Mouse (Mus musculus): ENCODE results near the gene Skil. TPM values are rescaled to one million over a fixed set of nuclear protein-coding genes. Genes with fewer than 3 reads are reported as not detected.

The Skil gene
- polyA plus RNA-seq, 1 experiment = 14.0 TPM

GRCm38 (mm10) chr3:31149706-31150105 lies 54.8 kb downstream of the Skil start, which contains the start of gene Cldn11:
Gene Cldn11 (plus strand): TSS chr3:31149920.
- H3K27ac ChIP-seq (ENCODE audit: insufficient read depth, low read length) = no peak within 1 kb of the TSS
- WGBS = under 1% methylated on average over 33 of the region's 33 CpGs

GRCm38 (mm10) chr3:31152108-31152507 lies 57.2 kb downstream of the Skil start:
- no peak overlapping the region for H3K4me3 ChIP-seq (replicated peaks; ENCODE audit: insufficient read depth, low read depth, low read length)
- no peak overlapping the region for H3K27ac ChIP-seq (ENCODE audit: insufficient read depth, low read length)
- 35% methylated on average over 6 of the region's 6 CpGs for WGBS
- DNase-seq = peak in 1 of 2 experiments; percentile 22
- peaks cover 7% of the 10 kb centered on the region for H3K4me1 ChIP-seq (ENCODE audit: control insufficient read depth, insufficient read depth, low read length)
- TF ChIP-seq CTCF (IDR thresholded peaks at IDR 0.05; ENCODE audit: borderline replicate concordance, insufficient read depth, low read depth, low read length) (no peak), POLR2A (IDR thresholded peaks at IDR 0.05; ENCODE audit: borderline replicate concordance, insufficient read depth, low read length) (no peak)
- H3K27me3 ChIP-seq (ENCODE audit: control insufficient read depth, insufficient read depth, low read length) = peaks cover 1% of the 10 kb centered on the region; the same call in 1 of the 2 replicates

More at GRCm38 (mm10) chr3:31149706-31150105, 54.8 kb downstream of the Skil start, which contains the start of gene Cldn11:
- Histone ChIP-seq H3K27me3 (ENCODE audit: control insufficient read depth, insufficient read depth, low read length) (peaks cover 1% of the 10 kb centered on the region; the same call in 1 of the 2 replicates), H3K4me3 (replicated peaks; ENCODE audit: insufficient read depth, low read depth, low read length) (peak within 1 kb of the TSS; percentile 9), H3K4me1 (ENCODE audit: control insufficient read depth, insufficient read depth, low read length) (no peaks in the 10 kb centered on the region)
- peak; percentile 23 to 38 for DNase-seq
- TF ChIP-seq CTCF (IDR thresholded peaks at IDR 0.05; ENCODE audit: borderline replicate concordance, insufficient read depth, low read depth, low read length) (no peak), POLR2A (IDR thresholded peaks at IDR 0.05; ENCODE audit: borderline replicate concordance, insufficient read depth, low read length) (no peak)

DNA sequence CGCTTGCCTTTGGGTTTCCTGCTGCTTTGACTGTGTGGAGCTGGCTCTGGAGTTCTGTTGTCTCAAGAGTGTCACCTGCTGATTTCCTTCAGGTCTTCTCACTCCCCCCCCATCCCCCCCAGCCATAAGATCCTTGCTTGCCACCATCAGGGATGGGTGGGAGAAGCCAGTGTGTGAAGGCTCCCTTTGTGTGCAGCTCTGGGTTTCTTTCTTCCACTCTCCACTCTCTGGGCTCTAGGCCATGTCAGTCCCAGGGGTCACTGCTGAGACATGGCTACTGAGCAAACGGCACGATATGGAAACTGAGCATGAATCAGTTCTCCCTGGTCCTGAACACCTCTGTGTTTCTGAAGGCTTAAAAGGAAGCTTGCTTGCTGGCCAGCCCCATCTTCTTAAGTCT lies 61.3 kb downstream of the Skil start:
- 2% methylated on average over 3 of the region's 3 CpGs for WGBS
- Histone ChIP-seq H3K4me3 (replicated peaks; ENCODE audit: insufficient read depth, low read depth, low read length) (no peak overlapping the region), H3K4me1 (ENCODE audit: control insufficient read depth, insufficient read depth, low read length) (peaks cover 7% of the 10 kb centered on the region), H3K27ac (ENCODE audit: insufficient read depth, low read length) (0 out of 2 replicates have a peak overlapping the region, but pooled peaks have one; percentile 27), H3K27me3 (ENCODE audit: control insufficient read depth, insufficient read depth, low read length) (no peaks in the 10 kb centered on the region)
- DNase-seq = no peak
- TF ChIP-seq CTCF (IDR thresholded peaks at IDR 0.05; ENCODE audit: borderline replicate concordance, insufficient read depth, low read depth, low read length) (no peak), POLR2A (IDR thresholded peaks at IDR 0.05; ENCODE audit: borderline replicate concordance, insufficient read depth, low read length) (no peak)

GRCm38 (mm10) chr3:31157776-31158175 lies 62.9 kb downstream of the Skil start:
- 53% methylated on average over 15 of the region's 15 CpGs for WGBS
- H3K4me1 ChIP-seq (ENCODE audit: control insufficient read depth, insufficient read depth, low read length) = peaks cover 7% of the 10 kb centered on the region
- no peak overlapping the region for H3K27ac ChIP-seq (ENCODE audit: insufficient read depth, low read length)
- H3K27me3 ChIP-seq (ENCODE audit: control insufficient read depth, insufficient read depth, low read length) = no peaks in the 10 kb centered on the region
- no peak for DNase-seq
- no peak overlapping the region for H3K4me3 ChIP-seq (replicated peaks; ENCODE audit: insufficient read depth, low read depth, low read length)
- TF ChIP-seq POLR2A (IDR thresholded peaks at IDR 0.05; ENCODE audit: borderline replicate concordance, insufficient read depth, low read length) = no peak
- TF ChIP-seq CTCF (IDR thresholded peaks at IDR 0.05; ENCODE audit: borderline replicate concordance, insufficient read depth, low read depth, low read length) = no peak

- Histone ChIP-seq H3K27ac (ENCODE audit: insufficient read depth, low read length) (no peak overlapping the region), H3K27me3 (ENCODE audit: control insufficient read depth, insufficient read depth, low read length) (no peaks in the 10 kb centered on the region), H3K4me3 (replicated peaks; ENCODE audit: insufficient read depth, low read depth, low read length) (no peak overlapping the region), H3K4me1 (ENCODE audit: control insufficient read depth, insufficient read depth, low read length) (peaks cover 7% of the 10 kb centered on the region)
- DNase-seq = no peak
- WGBS = 70% methylated on average over 10 of the region's 10 CpGs
- TF ChIP-seq POLR2A (IDR thresholded peaks at IDR 0.05; ENCODE audit: borderline replicate concordance, insufficient read depth, low read length) = no peak
- no peak for TF ChIP-seq CTCF (IDR thresholded peaks at IDR 0.05; ENCODE audit: borderline replicate concordance, insufficient read depth, low read depth, low read length)
These were observed 65.2 kb downstream of the Skil start for GRCm38 (mm10) chr3:31160046-31160445.

- no peak overlapping the region for H3K27ac ChIP-seq (ENCODE audit: insufficient read depth, low read length)
- H3K27me3 ChIP-seq (ENCODE audit: control insufficient read depth, insufficient read depth, low read length) = no peaks in the 10 kb centered on the region
- TF ChIP-seq CTCF (IDR thresholded peaks at IDR 0.05; ENCODE audit: borderline replicate concordance, insufficient read depth, low read depth, low read length) = no peak
- TF ChIP-seq POLR2A (IDR thresholded peaks at IDR 0.05; ENCODE audit: borderline replicate concordance, insufficient read depth, low read length) = no peak
- no peak for DNase-seq
- H3K4me3 ChIP-seq (replicated peaks; ENCODE audit: insufficient read depth, low read depth, low read length) = no peak overlapping the region
- 11% methylated on average over 6 of the region's 6 CpGs for WGBS
- no peaks in the 10 kb centered on the region for H3K4me1 ChIP-seq (ENCODE audit: control insufficient read depth, insufficient read depth, low read length)
These were observed 66.5 kb downstream of the Skil start for GRCm38 (mm10) chr3:31161336-31161735.

DNA sequence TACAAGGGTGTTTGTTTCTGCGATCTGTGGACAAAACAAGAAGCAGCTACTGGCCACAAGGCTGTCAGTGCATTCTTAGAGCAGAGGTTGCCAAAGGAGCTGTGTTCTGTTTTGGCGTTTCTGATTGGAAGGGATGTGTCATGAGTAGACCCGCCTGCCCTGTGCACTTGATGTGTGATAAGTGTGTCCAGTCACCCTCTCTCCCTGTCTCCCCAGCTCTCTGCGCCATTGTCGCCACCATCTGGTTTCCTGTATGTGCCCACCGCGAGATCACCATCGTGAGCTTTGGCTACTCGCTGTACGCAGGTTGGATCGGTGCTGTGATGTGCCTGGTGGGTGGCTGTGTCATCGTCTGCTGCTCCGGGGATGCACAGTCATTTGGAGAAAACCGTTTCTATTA lies 68.0 kb downstream of the Skil start:
- DNase-seq = no peak
- H3K27me3 ChIP-seq (ENCODE audit: control insufficient read depth, insufficient read depth, low read length) = no peaks in the 10 kb centered on the region
- TF ChIP-seq CTCF (IDR thresholded peaks at IDR 0.05; ENCODE audit: borderline replicate concordance, insufficient read depth, low read depth, low read length) (no peak), POLR2A (IDR thresholded peaks at IDR 0.05; ENCODE audit: borderline replicate concordance, insufficient read depth, low read length) (no peak)
- H3K27ac ChIP-seq (ENCODE audit: insufficient read depth, low read length) = no peak overlapping the region; the same call in 1 of the 2 replicates
- no peak overlapping the region for H3K4me3 ChIP-seq (replicated peaks; ENCODE audit: insufficient read depth, low read depth, low read length)
- 68% methylated on average over 14 of the region's 14 CpGs for WGBS
- H3K4me1 ChIP-seq (ENCODE audit: control insufficient read depth, insufficient read depth, low read length) = no peaks in the 10 kb centered on the region

DNA sequence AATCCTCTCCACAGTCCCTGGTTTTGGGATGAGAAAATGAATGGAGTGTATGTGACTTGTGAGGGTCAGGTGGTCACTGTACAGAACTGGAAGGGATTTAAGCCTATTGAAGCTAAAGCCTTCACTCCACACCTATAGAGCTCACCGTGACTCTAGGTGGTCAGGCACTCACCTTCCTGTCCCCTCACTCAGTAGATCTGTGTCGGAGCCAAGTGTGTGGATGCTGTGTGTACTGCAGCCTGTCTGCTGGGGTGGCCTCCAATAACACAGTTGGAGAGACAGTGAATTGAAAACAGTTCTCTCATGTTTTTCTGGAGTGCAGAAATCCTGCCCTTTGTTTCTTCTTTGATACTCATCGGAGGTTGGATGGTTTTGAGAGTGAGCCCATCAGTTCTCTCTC lies 70.9 kb downstream of the Skil start:
- 40% methylated on average over 3 of the region's 3 CpGs for WGBS
- Histone ChIP-seq H3K4me1 (ENCODE audit: control insufficient read depth, insufficient read depth, low read length) (no peaks in the 10 kb centered on the region), H3K4me3 (replicated peaks; ENCODE audit: insufficient read depth, low read depth, low read length) (no peak overlapping the region), H3K27ac (ENCODE audit: insufficient read depth, low read length) (peak overlapping the region; percentile 50; the same call in 1 of the 2 replicates), H3K27me3 (ENCODE audit: control insufficient read depth, insufficient read depth, low read length) (no peaks in the 10 kb centered on the region)
- no peak for TF ChIP-seq POLR2A (IDR thresholded peaks at IDR 0.05; ENCODE audit: borderline replicate concordance, insufficient read depth, low read length)
- TF ChIP-seq CTCF (IDR thresholded peaks at IDR 0.05; ENCODE audit: borderline replicate concordance, insufficient read depth, low read depth, low read length) = no peak
- no peak for DNase-seq
